Mouse (Mus musculus) neural tube, embryonic 15.5 days (tissue): ENCODE measurements around the gene Psen2. TPM values are rescaled to one million over a fixed set of nuclear protein-coding genes. Genes with fewer than 3 reads are reported as not detected.

Experiments
- ATAC-seq: fragments of 200-750 bp; cut with Nextera tagmentation; 2 replicates; pipeline ENCODE4 v1.8.0; 2017; ENCODE audit warnings: mild to moderate bottlenecking, moderate TSS enrichment, moderate library complexity; ENCODE audit not compliant: low FRiP score
- H3K27ac ChIP-seq: fragments of 300-500 bp; sonication (generic); replicated peaks from 2 replicates; pipeline ENCODE4 v1.5.1; 2015; ENCODE audit warnings: mild to moderate bottlenecking, inconsistent platforms
- H3K27me3 ChIP-seq: fragments of 300-500 bp; sonication (generic); replicated peaks from 2 replicates; pipeline ENCODE4 v1.6.1; 2015; ENCODE audit warnings: inconsistent platforms
- H3K36me3 ChIP-seq: fragments of 300-500 bp; sonication (generic); 2 replicates; pipeline ENCODE4 v1.6.1; 2015; ENCODE audit warnings: inconsistent platforms
- H3K4me1 ChIP-seq: fragments of 300-500 bp; sonication (generic); 2 replicates; pipeline ENCODE4 v1.6.1; 2015; ENCODE audit warnings: inconsistent platforms
- H3K4me2 ChIP-seq: fragments of 300-500 bp; sonication (generic); 2 replicates; pipeline ENCODE4 v1.6.1; 2015; ENCODE audit warnings: inconsistent platforms, mild to moderate bottlenecking, moderate library complexity
- H3K4me3 ChIP-seq: fragments of 300-500 bp; sonication (generic); replicated peaks from 2 replicates; pipeline ENCODE4 v1.5.1; 2015; ENCODE audit warnings: mild to moderate bottlenecking, inconsistent platforms
- H3K9ac ChIP-seq: fragments of 300-500 bp; sonication (generic); replicated peaks from 2 replicates; pipeline ENCODE4 v1.6.1; 2015; ENCODE audit warnings: mild to moderate bottlenecking, inconsistent platforms
- H3K9me3 ChIP-seq: fragments of 300-500 bp; sonication (generic); replicated peaks from 2 replicates; pipeline ENCODE4 v1.6.1; 2016; ENCODE audit warnings: inconsistent platforms
- whole genome bisulfite sequencing: fragments of 180-500 bp; shearing (Covaris S2); methylation state at CpG from one replicate; pipeline ENCODE4 v1.1.7; 2015; ENCODE audit warnings: mixed read lengths; 5-methylcytosine and 5-hydroxymethylcytosine counted together
- polyA plus RNA-seq: library from polyadenylated mRNA; unstranded; fragments of >200 nt; fragmentation: Nextera tagmentation; extraction: Ambion mirVana; gene quantifications from 2 replicates; pipeline ENCODE4 v1.2.1, GENCODE M21; 2015

The Psen2 gene
- polyA plus RNA-seq, 1 experiment from 2014 or later: 16.8 TPM

DNA sequence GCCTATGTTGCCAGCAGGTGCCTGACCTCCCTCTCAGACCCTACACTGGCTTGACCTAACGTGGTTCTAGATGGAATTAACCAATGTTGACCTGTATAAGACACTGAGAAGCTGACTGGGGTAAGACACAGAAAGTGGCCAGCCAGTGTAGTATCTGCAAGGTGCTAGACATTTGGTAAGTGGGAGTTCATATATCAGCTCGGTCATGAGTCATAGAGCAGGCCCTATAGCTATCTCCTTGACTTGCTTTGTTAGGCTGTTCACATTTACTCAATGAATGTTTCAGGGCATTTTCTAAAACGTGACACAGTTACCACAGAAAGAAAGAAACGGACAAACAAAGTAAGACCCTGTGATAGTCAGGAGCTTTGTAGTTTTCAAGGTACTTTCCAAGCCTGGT, 27.1 kb upstream of the Psen2 start:
- Histone ChIP-seq H3K36me3 (no peaks in the 10 kb centered on the region), H3K9me3 (no peaks in the 10 kb centered on the region), H3K27ac (no peak overlapping the region), H3K4me1 (0 out of 2 replicates have a peak, but pooled peaks cover 5% of the 10 kb centered on the region), H3K27me3 (no peaks in the 10 kb centered on the region), H3K4me3 (no peak overlapping the region), H3K4me2 (no peak overlapping the region), H3K9ac (no peak overlapping the region)
- ATAC-seq: no peak
- WGBS: 90% methylated on average over 4 of the region's 4 CpGs

GRCm38 (mm10) chr1:180289788-180290187, 26.6 kb upstream of the Psen2 start:
- H3K27me3 ChIP-seq: no peaks in the 10 kb centered on the region
- H3K9ac ChIP-seq: no peak overlapping the region
- WGBS: 73% methylated on average over 5 of the region's 5 CpGs
- 0 out of 2 replicates have a peak, but pooled peaks cover 5% of the 10 kb centered on the region for H3K4me1 ChIP-seq
- no peak for ATAC-seq
- H3K4me3 ChIP-seq: no peak overlapping the region
- no peaks in the 10 kb centered on the region for H3K36me3 ChIP-seq
- no peaks in the 10 kb centered on the region for H3K9me3 ChIP-seq
- no peak overlapping the region for H3K27ac ChIP-seq
- H3K4me2 ChIP-seq: no peak overlapping the region

GRCm38 (mm10) chr1:180288872-180289468, 25.7 kb upstream of the Psen2 start:
- no peak overlapping the region for H3K4me2 ChIP-seq
- H3K4me1 ChIP-seq: peaks cover 11% of the 10 kb centered on the region
- no peaks in the 10 kb centered on the region for H3K9me3 ChIP-seq
- no peak for ATAC-seq
- H3K36me3 ChIP-seq: no peaks in the 10 kb centered on the region
- H3K27me3 ChIP-seq: no peaks in the 10 kb centered on the region
- 84% methylated on average over 7 of the region's 7 CpGs for WGBS
- no peak overlapping the region for H3K27ac ChIP-seq
- H3K4me3 ChIP-seq: no peak overlapping the region
- no peak overlapping the region for H3K9ac ChIP-seq

- Histone ChIP-seq H3K4me3 (no peak overlapping the region), H3K36me3 (no peaks in the 10 kb centered on the region), H3K9me3 (no peaks in the 10 kb centered on the region), H3K4me2 (no peak overlapping the region), H3K27me3 (no peaks in the 10 kb centered on the region), H3K4me1 (peaks cover 17% of the 10 kb centered on the region), H3K27ac (no peak overlapping the region), H3K9ac (no peak overlapping the region)
- WGBS: 74% methylated on average over 7 of the region's 7 CpGs
- no peak for ATAC-seq
These were observed 25.0 kb upstream of the Psen2 start for GRCm38 (mm10) chr1:180288227-180288626.

DNA sequence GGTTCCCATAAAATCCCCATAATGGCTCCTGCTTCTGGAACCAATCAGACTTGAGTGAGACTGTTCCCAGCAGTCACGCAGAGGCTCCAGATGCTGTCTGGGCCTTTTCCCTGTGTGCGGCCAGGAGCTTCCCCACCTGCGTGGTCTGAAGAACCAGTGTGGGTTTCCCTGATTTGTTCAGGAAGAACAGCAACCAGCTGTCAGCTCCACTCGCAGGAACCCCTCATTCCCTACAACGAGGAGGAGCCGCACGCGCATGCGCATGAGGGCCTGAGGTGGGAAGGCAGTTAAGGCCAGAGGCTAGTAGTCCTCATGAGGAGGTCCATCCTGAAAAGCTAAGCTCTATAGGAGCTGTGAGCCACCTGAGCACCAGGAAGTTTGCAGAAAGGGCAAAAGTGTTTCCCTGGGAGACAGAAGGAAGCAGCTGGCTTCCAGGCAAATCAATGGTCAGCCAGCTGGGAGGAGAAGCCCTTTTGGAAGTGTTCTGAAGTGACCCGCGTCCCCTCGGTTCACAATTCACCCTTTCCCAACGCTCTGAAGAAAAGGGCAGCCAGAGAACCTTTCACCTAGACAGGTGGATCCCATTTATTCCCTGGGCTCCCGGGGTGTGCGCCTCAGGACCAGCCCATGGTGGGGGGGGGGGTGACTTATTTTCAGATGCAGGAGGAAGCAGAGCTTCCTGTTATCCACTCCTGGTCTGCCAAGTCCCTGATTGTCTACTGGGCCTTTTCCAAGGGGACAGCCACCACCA, 23.0 kb upstream of the Psen2 start:
- no peak overlapping the region for H3K4me2 ChIP-seq
- H3K9me3 ChIP-seq: no peaks in the 10 kb centered on the region
- H3K36me3 ChIP-seq: no peaks in the 10 kb centered on the region
- no peak for ATAC-seq
- no peaks in the 10 kb centered on the region for H3K27me3 ChIP-seq
- peak overlapping the region; percentile 29; the same call in 1 of the 2 replicates for H3K27ac ChIP-seq
- H3K4me1 ChIP-seq: peaks cover 19% of the 10 kb centered on the region
- no peak overlapping the region for H3K4me3 ChIP-seq
- 61% methylated on average over 15 of the region's 15 CpGs for WGBS
- H3K9ac ChIP-seq: no peak overlapping the region

- no peaks in the 10 kb centered on the region for H3K27me3 ChIP-seq
- ATAC-seq: peak; percentile 48
- H3K4me3 ChIP-seq: no peak overlapping the region
- 24% methylated on average over 16 of the region's 16 CpGs for WGBS
- 0 out of 2 replicates have a peak overlapping the region, but pooled peaks have one; percentile 20 for H3K9ac ChIP-seq
- peak overlapping the region; percentile 26; the same call in 1 of the 2 replicates for H3K4me2 ChIP-seq
- H3K27ac ChIP-seq: no peak overlapping the region
- no peaks in the 10 kb centered on the region for H3K36me3 ChIP-seq
- no peaks in the 10 kb centered on the region for H3K9me3 ChIP-seq
- peaks cover 26% of the 10 kb centered on the region for H3K4me1 ChIP-seq
These were observed 20.9 kb upstream of the Psen2 start for GRCm38 (mm10) chr1:180283813-180284768.

GRCm38 (mm10) chr1:180282581-180282980, 19.3 kb upstream of the Psen2 start:
- no peak for ATAC-seq
- H3K36me3 ChIP-seq: no peaks in the 10 kb centered on the region

DNA sequence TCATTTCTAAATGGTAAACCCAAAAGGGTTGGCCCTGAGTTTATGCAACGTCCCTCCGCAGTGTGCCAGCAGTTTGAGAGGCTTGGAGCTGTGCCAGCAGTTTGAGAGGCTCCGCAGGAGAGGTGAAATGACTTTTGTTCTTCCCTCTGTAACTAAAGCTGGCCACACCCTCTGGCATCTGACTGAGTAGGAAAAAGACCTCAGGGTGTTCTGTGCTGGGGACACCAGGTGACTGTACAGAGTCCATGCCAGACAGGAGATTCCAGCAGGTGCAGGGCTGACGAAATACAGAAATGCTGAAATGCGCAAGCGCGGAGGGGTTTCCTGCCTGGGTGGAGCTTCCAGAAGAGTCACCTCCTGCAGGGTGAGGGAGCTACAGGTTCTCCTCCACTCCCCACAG, 16.4 kb upstream of the Psen2 start:
- H3K36me3 ChIP-seq: no peaks in the 10 kb centered on the region
- ATAC-seq: no peak
- H3K9me3 ChIP-seq: no peaks in the 10 kb centered on the region
- no peaks in the 10 kb centered on the region for H3K27me3 ChIP-seq
- H3K4me2 ChIP-seq: peak overlapping the region; percentile 19; the same call in 1 of the 2 replicates
- H3K9ac ChIP-seq: no peak overlapping the region
- WGBS: 37% methylated on average over 7 of the region's 7 CpGs
- no peak overlapping the region for H3K4me3 ChIP-seq
- peaks cover 22% of the 10 kb centered on the region for H3K4me1 ChIP-seq
- H3K27ac ChIP-seq: no peak overlapping the region

More at GRCm38 (mm10) chr1:180282581-180282980, 19.3 kb upstream of the Psen2 start:
- Histone ChIP-seq H3K9ac (no peak overlapping the region), H3K4me1 (peaks cover 26% of the 10 kb centered on the region), H3K4me3 (no peak overlapping the region), H3K9me3 (no peaks in the 10 kb centered on the region), H3K27me3 (no peaks in the 10 kb centered on the region), H3K4me2 (no peak overlapping the region), H3K27ac (no peak overlapping the region)
- WGBS: 43% methylated on average over 6 of the region's 6 CpGs

GRCm38 (mm10) chr1:180277563-180277962, 14.3 kb upstream of the Psen2 start:
- H3K27ac ChIP-seq: no peak overlapping the region
- WGBS: 80% methylated on average over 9 of the region's 9 CpGs
- H3K9ac ChIP-seq: no peak overlapping the region
- no peak overlapping the region for H3K4me2 ChIP-seq
- H3K4me1 ChIP-seq: peaks cover 9% of the 10 kb centered on the region
- no peaks in the 10 kb centered on the region for H3K27me3 ChIP-seq
- no peak overlapping the region for H3K4me3 ChIP-seq
- H3K36me3 ChIP-seq: no peaks in the 10 kb centered on the region
- no peak for ATAC-seq
- H3K9me3 ChIP-seq: no peaks in the 10 kb centered on the region

- Histone ChIP-seq H3K4me3 (no peak overlapping the region), H3K9ac (no peak overlapping the region), H3K4me2 (no peak overlapping the region), H3K27ac (no peak overlapping the region), H3K27me3 (no peaks in the 10 kb centered on the region), H3K9me3 (no peaks in the 10 kb centered on the region), H3K36me3 (no peaks in the 10 kb centered on the region), H3K4me1 (peaks cover 4% of the 10 kb centered on the region)
- WGBS: 82% methylated on average over 10 of the region's 10 CpGs
- no peak for ATAC-seq
These were observed 11.6 kb upstream of the Psen2 start for GRCm38 (mm10) chr1:180274725-180275308.

GRCm38 (mm10) chr1:180269033-180269432, 5.8 kb upstream of the Psen2 start:
- Histone ChIP-seq H3K4me2 (no peak overlapping the region), H3K9ac (no peak overlapping the region), H3K27me3 (peaks cover 6% of the 10 kb centered on the region; the same call in 1 of the 2 replicates), H3K36me3 (no peaks in the 10 kb centered on the region), H3K9me3 (no peaks in the 10 kb centered on the region), H3K4me1 (peaks cover 2% of the 10 kb centered on the region; the same call in 1 of the 2 replicates), H3K4me3 (no peak overlapping the region), H3K27ac (0 out of 2 replicates have a peak overlapping the region, but pooled peaks have one; percentile 15)
- 100% methylated on average over 2 of the region's 2 CpGs for WGBS
- no peak for ATAC-seq
